Mouse (Mus musculus) spleen, postnatal 14 days (tissue): ENCODE data around the gene Gm10553.
"Not testable (repeated sequence)": the region's sequence is repeated elsewhere in the genome, so short reads cannot be mapped to it uniquely, and the experiment has no call there.

Experiments
- DNase-seq, 2 experiments: peaks; one replicate each; pipeline ENCODE4 v3.0.0; 2021 to 2022; ENCODE audit warnings: low spot score in 2 of 2

The Gm10553 gene

DNA sequence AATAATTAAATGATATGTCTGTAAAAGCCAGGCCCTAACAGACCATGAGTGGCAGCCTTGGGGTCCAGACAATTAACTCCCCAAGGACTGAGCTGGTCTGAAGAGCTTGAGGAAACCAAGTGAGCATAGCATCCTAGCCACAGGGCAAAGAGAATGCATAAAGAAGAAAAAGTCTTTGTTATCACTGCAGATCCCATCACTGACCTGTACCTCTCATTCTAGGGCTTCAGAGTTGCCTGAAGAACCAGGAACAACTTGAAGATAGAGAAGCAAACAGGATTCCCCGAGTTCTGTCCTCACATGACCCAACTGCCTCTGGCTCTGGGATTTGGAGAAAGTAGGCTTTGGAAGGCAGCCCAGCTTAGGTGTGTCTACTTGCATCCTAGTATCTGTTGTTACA, at the start of gene Gm10553:
Gene Gm10553, plus strand, starts transcription at position 301 of the 400 bp plus-strand sequence.
- not testable (repeated sequence) for DNase-seq

DNA sequence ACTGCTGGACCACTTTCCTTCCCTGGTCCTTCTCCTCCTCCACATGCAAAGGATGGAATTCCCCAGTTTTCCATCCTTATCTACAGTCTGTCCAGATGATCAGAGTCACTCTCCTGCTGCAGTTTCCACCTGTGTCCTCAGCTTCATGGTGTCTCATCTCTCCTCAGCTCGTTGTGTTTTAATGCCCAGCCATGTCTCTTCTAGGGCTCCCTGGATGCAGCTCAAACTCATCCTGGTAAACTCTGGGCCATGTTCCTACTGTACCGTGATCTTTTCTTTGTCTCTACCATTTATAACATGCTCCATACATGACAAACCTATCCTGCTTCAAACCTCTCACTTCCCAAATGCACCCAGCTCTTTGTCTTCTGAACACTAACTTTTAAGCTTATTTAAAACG, 28.3 kb upstream of the Gm10553 start:
- DNase-seq = not testable (repeated sequence)

DNA sequence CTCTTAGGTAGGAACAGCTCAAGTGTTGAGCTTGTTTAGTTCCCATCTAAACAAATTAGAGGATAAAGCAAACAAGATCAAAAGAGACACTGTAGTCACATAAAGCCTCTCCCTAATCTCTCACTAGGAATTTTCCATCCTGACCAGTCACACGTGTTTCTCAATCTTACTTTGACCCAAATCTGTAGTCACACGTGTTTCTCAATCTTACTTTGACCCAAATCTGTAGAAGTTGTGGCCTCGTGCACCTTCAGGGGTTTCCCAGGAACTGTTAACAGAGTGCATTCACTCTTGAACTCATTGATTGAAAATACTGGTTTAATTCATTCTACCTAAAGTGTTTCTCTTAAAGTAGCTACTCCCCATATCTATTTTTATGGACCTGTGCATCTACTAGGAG, 26.9 kb upstream of the Gm10553 start:
- DNase-seq = not testable (repeated sequence)

DNA sequence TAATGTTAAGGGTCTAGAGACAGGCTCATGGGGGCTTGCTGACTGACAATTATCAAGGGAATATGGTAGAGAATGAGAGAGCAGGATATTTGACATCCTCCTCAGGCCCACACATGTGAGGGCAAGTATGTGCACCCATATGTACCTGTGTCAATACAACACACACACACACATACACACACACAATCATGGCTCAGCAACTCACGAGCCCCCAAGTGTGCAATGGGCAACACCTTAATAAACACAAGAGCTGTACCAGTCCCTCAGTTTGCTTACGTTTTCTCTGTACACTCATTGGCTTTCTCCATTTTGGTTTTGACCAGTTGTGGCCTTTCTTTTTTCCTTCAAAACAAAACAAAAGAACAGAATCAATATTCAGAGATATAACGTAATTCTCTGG, 15.2 kb upstream of the Gm10553 start:
- not testable (repeated sequence) for DNase-seq

DNA sequence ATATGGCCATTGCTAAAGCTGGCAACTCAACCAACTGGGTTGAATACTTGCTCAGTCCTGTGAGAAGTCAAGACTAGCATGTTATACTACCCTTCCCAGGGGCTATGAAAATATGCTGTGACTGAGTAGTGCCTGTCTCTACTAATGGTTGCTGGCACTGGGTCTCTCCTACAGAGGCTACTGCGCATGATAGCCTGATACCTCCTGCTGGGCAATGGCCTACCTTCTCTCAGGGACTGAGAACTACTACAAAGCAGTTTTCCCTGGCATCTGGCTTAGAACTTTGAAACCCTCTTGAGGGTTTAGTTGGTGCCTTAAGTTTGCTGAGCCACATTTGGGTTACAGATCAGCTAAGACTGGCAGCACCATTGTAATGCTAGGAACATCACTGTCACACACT, 13.8 kb upstream of the Gm10553 start:
- DNase-seq = not testable (repeated sequence)

DNA sequence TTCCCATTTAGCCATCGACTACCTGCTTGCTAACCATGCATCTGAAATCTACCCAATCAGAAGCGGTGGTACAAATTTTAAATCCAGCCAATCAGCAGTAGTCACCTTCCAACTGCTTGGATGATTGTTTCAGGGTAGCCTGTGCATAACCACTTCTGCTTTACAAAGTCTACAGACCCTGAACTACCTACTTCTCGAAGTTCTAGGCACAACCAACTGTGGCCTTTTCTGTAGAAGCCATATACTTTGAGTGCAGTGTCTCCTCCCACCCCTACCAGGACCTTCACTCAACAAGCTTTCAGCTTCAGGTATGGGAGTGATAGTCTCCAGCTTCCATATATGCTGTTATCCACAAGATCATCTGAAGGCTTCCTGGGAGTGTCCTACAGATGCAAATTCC, 7.8 kb upstream of the Gm10553 start:
- not testable (repeated sequence) for DNase-seq

DNA sequence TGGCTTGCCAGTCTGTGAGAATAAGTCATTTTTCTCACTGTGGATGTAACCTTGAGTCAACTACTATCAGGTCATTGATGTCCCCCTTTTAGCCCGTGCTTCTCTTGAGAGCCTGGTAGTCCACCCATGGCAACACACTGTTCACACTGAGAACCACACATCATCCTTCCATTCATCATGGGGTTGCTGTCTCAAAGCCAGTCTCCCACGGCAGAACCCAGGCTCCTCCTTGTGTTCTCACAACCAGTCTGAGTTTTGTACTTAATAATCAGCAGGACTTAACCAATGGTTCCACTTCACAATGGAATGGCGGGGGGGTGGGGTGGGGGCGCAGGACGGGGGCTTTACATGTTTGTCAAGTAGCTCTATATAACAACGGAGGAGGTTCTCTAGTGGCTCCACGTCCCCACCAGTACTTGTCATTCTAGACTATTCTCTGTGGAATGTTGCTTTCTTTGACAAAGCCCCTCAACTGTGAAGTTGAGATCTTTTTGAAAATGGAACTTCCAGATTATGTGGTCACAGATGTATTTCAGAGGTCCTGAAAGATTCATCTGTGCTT, 6.9 kb upstream of the Gm10553 start:
- not testable (repeated sequence) for DNase-seq

DNA sequence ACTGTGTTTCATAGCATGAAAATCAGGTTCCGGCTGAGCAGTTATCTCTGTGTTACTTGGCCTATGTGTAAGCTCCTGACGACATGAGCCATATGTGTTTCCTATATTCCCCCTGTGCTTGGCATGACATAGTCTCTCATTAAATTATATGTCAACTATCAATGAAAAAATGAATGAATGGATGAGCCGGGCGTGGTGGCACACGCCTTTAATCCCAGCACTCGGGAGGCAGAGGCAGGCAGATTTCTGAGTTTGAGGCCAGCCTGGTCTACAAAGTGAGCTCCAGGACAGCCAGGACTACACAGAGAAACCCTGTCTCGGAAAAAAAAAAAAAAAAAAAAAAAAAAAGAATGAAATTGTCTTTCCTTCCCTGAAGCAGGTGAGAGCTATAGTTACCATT, 883 bp upstream of the Gm10553 start:
- not testable (repeated sequence) for DNase-seq

DNA sequence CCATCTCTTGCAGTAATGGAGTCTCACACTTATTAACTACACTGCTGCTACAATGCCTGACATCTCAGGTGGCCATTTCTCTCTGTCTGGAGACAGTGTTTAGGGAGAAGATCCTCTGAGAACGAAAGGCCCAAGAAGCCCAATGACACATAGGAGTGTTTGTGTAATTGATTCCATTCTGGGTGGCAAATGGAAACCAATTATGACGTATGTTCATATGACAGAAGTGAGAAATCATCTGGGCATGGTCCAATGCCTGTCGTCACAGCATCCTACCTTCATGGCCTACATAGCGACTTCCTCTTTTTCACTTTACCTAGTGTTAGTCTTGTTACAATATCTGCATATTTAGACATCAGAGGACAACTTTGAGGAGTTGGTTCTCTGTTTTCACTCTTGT, 1.8 kb downstream of the Gm10553 start:
- DNase-seq = not testable (repeated sequence)

DNA sequence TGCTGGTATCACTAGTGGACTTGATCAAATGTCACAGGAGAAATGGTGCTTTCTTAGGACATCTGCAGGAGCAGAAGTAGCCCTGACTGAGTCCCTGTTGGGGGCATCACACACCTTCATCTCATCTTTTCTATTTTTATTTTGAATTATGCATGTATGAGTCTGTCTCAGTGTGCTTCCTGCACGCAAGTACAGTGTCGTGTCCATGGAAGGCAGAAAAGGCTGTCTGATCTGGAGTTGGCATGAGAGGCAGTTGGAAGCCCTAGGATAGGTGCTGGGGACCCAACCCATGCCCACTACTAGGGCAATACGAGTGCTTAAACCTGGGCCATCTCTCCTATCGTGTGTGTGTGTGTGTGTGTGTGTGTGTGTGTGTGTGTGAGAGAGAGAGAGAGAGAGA, 5.4 kb downstream of the Gm10553 start:
- DNase-seq = not testable (repeated sequence)

DNA sequence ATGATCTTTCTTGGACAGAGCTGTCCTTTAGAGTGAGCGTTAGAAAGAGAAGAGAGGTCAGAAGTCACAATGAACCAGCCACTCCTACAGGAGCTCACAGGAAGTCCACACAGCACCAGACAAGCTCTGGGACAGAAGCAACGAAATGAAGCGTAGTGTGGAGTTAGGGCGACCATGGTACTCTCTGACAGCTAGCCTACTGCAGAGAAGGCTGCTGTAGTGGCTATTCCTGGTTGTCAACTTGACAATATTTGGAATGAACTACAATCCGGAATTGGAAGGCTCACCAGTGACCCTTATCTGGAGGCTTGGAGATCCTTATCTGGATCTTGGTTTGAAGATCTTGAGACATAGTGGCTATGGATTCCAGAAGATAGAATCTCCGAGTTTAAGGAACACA, 6.0 kb downstream of the Gm10553 start:
- DNase-seq = not testable (repeated sequence)

DNA sequence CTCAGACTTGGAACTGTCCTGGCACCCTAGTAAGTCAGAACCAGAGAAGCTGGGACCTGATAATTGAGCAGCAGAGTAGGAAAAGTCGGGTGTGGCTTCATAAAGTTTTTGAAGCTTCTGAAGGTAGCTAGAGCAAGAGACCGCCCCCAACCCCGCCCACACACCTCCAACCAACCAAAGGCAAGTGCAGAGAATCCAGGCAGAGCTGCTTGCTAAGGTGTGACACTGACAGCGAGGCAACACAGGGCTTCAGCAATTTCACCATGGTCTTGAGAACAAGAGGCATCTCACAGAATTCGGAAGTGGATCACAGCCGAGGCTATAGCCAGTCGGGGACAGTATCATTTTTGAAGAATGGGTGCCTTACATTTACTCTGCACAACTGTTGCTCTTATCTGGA, 9.8 kb downstream of the Gm10553 start, which contains the start of gene A530032D15Rik:
Gene A530032D15Rik, minus strand, starts transcription at position 101 of the 400 bp plus-strand sequence.
- DNase-seq = not testable (repeated sequence)

DNA sequence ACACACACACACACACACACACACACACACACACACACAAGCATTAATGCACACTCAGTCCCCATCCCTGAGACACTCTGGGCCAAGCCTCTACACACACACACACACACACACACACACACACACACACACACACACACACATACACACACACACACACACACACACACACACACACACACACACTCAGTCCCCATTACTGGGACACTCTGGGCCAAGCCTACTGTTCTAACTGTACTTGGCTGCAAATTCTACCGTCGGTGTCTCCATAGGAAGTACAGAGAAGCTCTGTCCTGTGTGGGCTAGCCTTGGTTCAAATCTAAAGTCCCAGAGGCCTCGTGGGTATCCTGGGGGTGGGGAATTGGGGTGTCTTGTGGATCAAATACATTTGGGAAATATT, 10.9 kb downstream of the Gm10553 start:
- not testable (repeated sequence) for DNase-seq

DNA sequence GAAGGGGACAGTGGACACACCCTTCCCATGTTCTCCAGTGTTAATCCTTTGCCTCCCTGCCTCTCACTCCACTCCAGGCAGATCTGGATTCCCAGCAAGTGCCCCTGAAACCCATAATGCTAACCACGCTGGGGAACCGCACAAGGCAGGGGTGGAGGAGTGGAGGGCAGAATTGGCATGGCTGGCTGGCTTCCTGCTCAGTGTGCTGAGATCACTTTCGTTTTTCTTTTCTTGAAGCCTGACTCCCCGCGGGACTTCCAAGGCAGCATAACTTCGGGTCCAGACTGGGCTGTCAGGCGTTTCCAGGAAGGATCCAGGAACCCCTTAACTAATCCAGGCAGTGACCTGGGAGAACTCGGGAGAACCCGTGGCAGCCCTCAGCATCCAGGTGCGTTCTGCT, 11.6 kb downstream of the Gm10553 start:
- DNase-seq = not testable (repeated sequence)

DNA sequence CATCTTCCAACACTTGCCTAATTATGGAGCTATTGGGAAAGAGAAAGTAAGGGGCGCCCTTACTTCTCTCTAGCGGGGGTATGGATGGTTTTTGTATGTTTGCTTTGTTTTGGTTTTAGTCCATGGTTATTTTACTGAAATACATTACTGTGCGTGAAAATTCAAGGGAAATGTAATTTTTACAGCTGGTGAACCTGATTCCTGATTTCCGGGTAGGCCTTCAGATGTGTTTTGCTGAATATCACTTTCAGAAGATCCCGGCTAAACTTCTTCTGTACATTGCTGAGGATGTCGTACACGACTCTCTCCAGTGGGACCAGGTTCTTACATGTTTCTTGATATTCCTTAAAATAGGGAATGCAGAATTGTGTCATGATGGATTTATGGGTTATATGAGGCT, 12.3 kb downstream of the Gm10553 start:
- not testable (repeated sequence) for DNase-seq

DNA sequence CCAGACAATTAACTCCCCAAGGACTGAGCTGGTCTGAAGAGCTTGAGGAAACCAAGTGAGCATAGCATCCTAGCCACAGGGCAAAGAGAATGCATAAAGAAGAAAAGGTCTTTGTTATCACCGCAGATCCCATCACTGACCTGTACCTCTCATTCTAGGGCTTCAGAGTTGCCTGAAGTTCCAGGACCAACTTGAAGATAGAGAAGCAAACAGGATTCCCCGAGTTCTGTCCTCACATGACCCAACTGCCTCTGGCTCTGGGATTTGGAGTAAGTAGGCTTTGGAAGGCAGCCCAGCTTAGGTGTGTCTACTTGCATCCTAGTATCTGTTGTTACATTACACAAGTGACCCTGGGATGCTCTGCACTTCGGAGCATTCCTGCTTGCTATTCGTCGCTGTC, 12.9 kb downstream of the Gm10553 start:
- DNase-seq = not testable (repeated sequence)

DNA sequence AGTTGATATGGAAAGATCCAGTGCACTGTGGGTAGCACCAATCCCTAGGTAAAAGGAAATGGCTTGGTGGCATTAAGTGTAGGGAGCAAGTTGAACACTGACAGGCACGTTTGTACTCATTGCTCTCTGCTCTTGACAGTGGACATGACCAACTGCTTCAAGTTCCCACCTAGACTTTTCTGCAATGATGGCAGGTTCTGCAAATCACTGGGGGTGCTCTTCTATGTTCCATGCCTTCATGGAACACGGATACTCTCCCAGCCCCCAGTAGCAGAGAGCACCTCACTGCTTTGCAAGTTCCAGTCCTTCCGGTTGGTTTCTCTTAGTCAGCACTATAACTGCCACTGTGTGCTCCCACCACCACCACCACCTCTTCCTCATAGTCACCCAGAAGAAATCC, 14.1 kb downstream of the Gm10553 start:
- DNase-seq = not testable (repeated sequence)

DNA sequence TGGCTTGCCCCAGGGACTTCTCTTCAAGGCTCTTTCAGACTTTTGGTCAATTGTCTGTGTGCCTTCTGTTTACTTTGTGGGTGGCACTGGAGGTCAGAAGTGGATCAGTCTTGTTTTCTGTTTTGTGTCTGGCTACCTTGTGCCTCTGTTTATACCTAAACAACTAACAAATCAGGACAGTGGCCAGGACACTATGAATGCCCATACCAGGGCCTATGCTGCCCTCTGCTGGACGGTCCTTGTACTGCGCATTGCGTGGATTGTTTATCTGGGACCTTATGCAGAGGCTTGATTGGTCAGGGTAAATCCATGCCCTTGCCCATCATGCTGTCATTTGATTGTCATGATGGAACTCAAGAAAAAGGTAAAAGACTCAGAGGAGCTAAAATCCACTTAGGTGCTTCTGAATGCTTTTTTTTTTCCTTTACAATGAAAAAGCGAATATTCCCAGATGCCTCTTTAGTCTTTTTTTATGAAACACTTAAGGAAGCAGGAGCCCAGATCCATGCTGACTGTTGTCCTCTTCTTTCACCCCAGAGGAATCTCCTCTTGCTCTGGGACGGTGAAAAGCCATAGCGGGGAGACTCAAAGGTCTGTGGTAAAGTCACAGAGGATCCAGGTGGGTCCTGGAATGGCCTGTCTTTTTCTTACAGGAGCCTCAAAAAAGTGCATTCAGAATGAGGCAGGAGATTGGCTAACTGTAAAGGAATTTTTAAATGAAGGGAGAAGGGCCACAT, 14.9 kb downstream of the Gm10553 start:
- DNase-seq = not testable (repeated sequence)

DNA sequence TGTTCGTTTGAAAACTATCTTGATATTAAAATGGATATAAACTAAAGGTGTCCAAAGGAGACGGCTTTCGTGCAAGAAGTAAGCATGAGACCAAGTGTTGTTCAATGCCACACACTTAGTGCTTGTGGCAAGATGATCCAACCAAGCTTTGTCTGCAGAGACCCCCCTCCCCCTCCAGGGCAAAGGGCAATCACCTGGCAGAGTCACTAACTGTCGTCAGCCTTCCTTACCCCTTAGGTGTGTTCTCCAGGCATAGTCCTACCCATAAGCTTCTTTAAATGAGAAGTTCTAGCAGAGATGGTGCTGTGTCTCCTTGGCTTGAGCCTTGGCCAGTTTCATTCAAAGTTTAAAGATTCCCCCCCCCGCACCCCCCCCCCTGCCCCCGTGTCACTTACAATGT, 17.6 kb downstream of the Gm10553 start:
- not testable (repeated sequence) for DNase-seq

DNA sequence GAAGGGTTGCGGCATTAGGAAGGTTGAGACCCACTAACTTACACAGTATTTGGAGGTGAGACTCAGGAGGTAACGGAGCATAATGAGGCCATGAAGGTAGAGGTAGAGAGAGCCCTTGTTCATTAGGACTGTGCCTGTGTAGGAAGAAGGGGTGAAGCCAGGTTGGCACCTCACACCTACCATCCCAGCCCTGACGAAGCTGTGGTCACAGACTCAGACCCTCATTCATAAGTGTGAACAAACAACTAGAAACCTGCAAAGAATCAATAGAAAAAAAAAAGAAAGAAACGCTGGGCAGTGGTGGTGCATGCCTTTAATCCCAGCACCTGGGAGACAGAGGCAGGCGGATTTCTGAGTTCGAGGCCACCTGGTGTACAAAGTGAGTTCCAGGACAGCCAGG, 18.4 kb downstream of the Gm10553 start:
- DNase-seq = not testable (repeated sequence)

DNA sequence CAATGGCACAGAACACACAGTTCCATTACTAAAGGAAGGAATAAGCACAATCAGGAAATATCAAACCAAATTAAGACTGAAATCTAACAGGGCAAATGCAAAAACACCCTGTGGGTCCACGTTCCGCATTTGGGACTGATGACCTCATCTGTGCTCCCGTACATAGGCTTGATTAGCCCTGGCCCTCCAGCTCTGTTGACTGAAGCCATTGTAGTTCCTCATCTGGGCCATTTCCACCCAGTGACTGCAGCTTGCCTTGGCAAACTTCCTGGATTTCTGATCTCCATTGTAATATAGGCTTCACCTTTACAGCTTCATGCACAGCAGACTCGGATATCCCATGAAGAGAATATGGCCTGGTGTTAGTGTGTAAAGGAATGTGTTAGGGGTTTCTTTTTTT, 21.9 kb downstream of the Gm10553 start:
- DNase-seq = not testable (repeated sequence)

DNA sequence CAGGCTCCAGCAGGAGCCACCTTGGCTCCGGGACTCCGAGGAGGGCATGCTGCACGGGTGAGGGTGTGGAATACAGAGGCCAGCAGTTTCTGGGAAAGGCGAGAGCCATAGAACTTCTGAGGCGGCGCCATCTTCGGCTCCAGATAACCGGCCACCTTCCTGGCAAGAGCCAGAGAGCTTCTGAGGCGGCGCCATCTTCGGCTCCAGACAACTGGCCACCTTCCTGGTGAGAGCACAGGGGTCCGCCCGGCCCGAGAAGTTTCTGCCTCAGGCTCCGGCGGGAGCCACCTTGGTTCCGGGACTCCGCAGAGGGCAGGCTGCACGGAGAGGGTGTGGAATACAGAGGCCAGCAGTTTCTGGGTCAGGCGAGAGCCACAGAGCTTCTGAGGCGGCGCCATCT, 33.7 kb downstream of the Gm10553 start:
- DNase-seq = not testable (repeated sequence)
